Mouse (Mus musculus): ENCODE measurements at regions not wholly inside any gene's neighbourhood (a gene's known extent, or its start where the extent isn't known, plus 50 kb on each side); places are given as distances from the start of the nearest gene placed in this dataset.

GRCm38 (mm10) chr9:26659366-26659765 lies 74.2 kb upstream of the B3gat1 start:
- Histone ChIP-seq H3K4me3 (no peak overlapping the region), H3K4me2 (replicated peaks) (no peak overlapping the region), H3K9me3 (no peaks in the 10 kb centered on the region), H3K9ac (no peak overlapping the region), H3K4me1 (no peaks in the 10 kb centered on the region), H3K27me3 (no peaks in the 10 kb centered on the region), H3K36me3 (no peaks in the 10 kb centered on the region), H3K27ac (no peak overlapping the region)
- ATAC-seq (ENCODE audit: insufficient number of reproducible peaks, insufficient read depth, low FRiP score, low TSS enrichment) = no peak
- WGBS = 74% methylated on average over 2 of the region's 2 CpGs

- Histone ChIP-seq H3K4me1 (no peaks in the 10 kb centered on the region), H3K4me3 (no peak overlapping the region), H3K27ac (no peak overlapping the region), H3K9ac (no peak overlapping the region), H3K36me3 (no peaks in the 10 kb centered on the region), H3K4me2 (replicated peaks) (no peak overlapping the region), H3K9me3 (no peaks in the 10 kb centered on the region), H3K27me3 (no peaks in the 10 kb centered on the region)
- no peak for ATAC-seq (ENCODE audit: insufficient number of reproducible peaks, insufficient read depth, low FRiP score, low TSS enrichment)
- WGBS = no CpG with 5 or more reads among the region's 1 CpGs
Measured at GRCm38 (mm10) chr9:26663544-26663943, 70.0 kb upstream of the B3gat1 start.

GRCm38 (mm10) chr9:26667835-26668234 lies 65.7 kb upstream of the B3gat1 start:
- no peak overlapping the region for H3K9ac ChIP-seq
- 78% methylated on average over 3 of the region's 3 CpGs for WGBS

GRCm38 (mm10) chr9:26674059-26674757 lies 59.3 kb upstream of the B3gat1 start:
- WGBS = 78% methylated on average over 2 of the region's 2 CpGs

More at GRCm38 (mm10) chr9:26667835-26668234, 65.7 kb upstream of the B3gat1 start:
- no peaks in the 10 kb centered on the region for H3K36me3 ChIP-seq
- no peaks in the 10 kb centered on the region for H3K9me3 ChIP-seq
- ATAC-seq (ENCODE audit: insufficient number of reproducible peaks, insufficient read depth, low FRiP score, low TSS enrichment) = no peak
- H3K27me3 ChIP-seq = no peaks in the 10 kb centered on the region
- H3K4me2 ChIP-seq (replicated peaks) = no peak overlapping the region
- no peak overlapping the region for H3K4me3 ChIP-seq
- H3K27ac ChIP-seq = no peak overlapping the region
- no peaks in the 10 kb centered on the region for H3K4me1 ChIP-seq

GRCm38 (mm10) chr9:26678288-26678687 lies 55.2 kb upstream of the B3gat1 start:
- H3K9ac ChIP-seq = no peak overlapping the region
- H3K27me3 ChIP-seq = no peaks in the 10 kb centered on the region
- no peaks in the 10 kb centered on the region for H3K36me3 ChIP-seq
- H3K4me2 ChIP-seq (replicated peaks) = no peak overlapping the region
- no peaks in the 10 kb centered on the region for H3K4me1 ChIP-seq
- WGBS = 22% methylated on average over 6 of the region's 6 CpGs
- ATAC-seq (ENCODE audit: insufficient number of reproducible peaks, insufficient read depth, low FRiP score, low TSS enrichment) = no peak
- no peak overlapping the region for H3K27ac ChIP-seq
- no peaks in the 10 kb centered on the region for H3K9me3 ChIP-seq
- H3K4me3 ChIP-seq = no peak overlapping the region

More at GRCm38 (mm10) chr9:26674059-26674757, 59.3 kb upstream of the B3gat1 start:
- no peaks in the 10 kb centered on the region for H3K27me3 ChIP-seq
- H3K27ac ChIP-seq = no peak overlapping the region
- H3K4me3 ChIP-seq = no peak overlapping the region
- no peaks in the 10 kb centered on the region for H3K36me3 ChIP-seq
- H3K9ac ChIP-seq = no peak overlapping the region
- H3K4me1 ChIP-seq = no peaks in the 10 kb centered on the region
- no peak overlapping the region for H3K4me2 ChIP-seq (replicated peaks)
- ATAC-seq (ENCODE audit: insufficient number of reproducible peaks, insufficient read depth, low FRiP score, low TSS enrichment) = no peak
- no peaks in the 10 kb centered on the region for H3K9me3 ChIP-seq

- Histone ChIP-seq H3K27ac (no peak overlapping the region), H3K9me3 (no peaks in the 10 kb centered on the region), H3K4me1 (no peaks in the 10 kb centered on the region), H3K9ac (no peak overlapping the region), H3K4me2 (replicated peaks) (no peak overlapping the region), H3K4me3 (no peak overlapping the region), H3K36me3 (no peaks in the 10 kb centered on the region), H3K27me3 (no peaks in the 10 kb centered on the region)
- no peak for ATAC-seq (ENCODE audit: insufficient number of reproducible peaks, insufficient read depth, low FRiP score, low TSS enrichment)
- 84% methylated on average over 1 of the region's 1 CpGs for WGBS
Measured at GRCm38 (mm10) chr9:26681516-26681915, 52.0 kb upstream of the B3gat1 start.

Data from embryonic facial prominence, embryonic 12.5 days (tissue).